Mouse (Mus musculus) left cerebral cortex, adult 2 months (tissue): ENCODE data around the gene Agbl3. TPM values are rescaled to one million over a fixed set of nuclear protein-coding genes. Genes with fewer than 3 reads are reported as not detected.
A peak's percentile ranks its signal among the peaks of the same experiment; 100 is the strongest.

Source experiments
- DNase-seq, 2 experiments: peaks; one replicate each; pipeline ENCODE4 v3.0.0; 2021 to 2022; ENCODE audit warnings: low spot score in 2 of 2, mixed read lengths in 1 of 2; ENCODE audit errors: extremely low spot score in 1 of 2
- H3K27ac ChIP-seq: fragments of 200-600 bp; 2 replicates; pipeline ENCODE4 v1.8.1; 2022
- H3K4me3 ChIP-seq: fragments of 200-600 bp; 2 replicates; pipeline ENCODE4 v1.8.1; 2022
- CTCF ChIP-seq: fragments of 200-600 bp; IDR thresholded peaks from 2 replicates; pipeline ENCODE4 v1.8.1; 2022; ENCODE audit warnings: antibody characterized with exemption, mild to moderate bottlenecking, moderate library complexity
- intact Hi-C: fragments of 180-260 bp; cut with DNase I; formaldehyde crosslinking; loops from one replicate; pipeline ENCODE4 v1.15.1; 2025
- long read RNA-seq, 2 experiments: library from polyadenylated mRNA; stranded (forward); transcript quantifications; one replicate each; pipeline ENCODE4 v2.0.0; 2021; ENCODE audit warnings: borderline mapping rate in 2 of 2
- total RNA-seq, 2 experiments: library from RNA; stranded (reverse); gene quantifications; 2 replicates each; pipeline ENCODE4 v1.2.3; 2021

Agbl3 gene
- 10 to 100 TPM; 13.8 to 14.3 TPM for total RNA-seq
- long read RNA-seq, experiment 1, partial matches to known transcripts: 2 of 6 reads
- long read RNA-seq, experiment 1, other reads (novel, unspliced or antisense): 0 of 6 reads
- long read RNA-seq, experiment 2, transcript Agbl3-203 (4 exons, 805 nt): major isoform, 11 of 14 reads
- long read RNA-seq, experiment 2, partial matches to known transcripts: 0 of 14 reads
- long read RNA-seq, experiment 2, other reads (novel, unspliced or antisense): 2 of 14 reads

GRCm38 (mm10) chr6:34780231-34780942, at the start of gene Agbl3:
Gene Agbl3, plus strand, starts transcription at chr6:34780432.
- DNase-seq: peak; percentile 91 to 94
- intact Hi-C loops: loop anchor here (1.0 to 2.0 kb wide), 2 partner anchors 52 to 98 kb away; partner anchors contain the start of gene Cyren
- Histone ChIP-seq H3K27ac (peak within 1 kb of the TSS; percentile 98), H3K4me3 (peak within 1 kb of the TSS; percentile 74)
- no peak; the same call in 1 of the 2 replicates for TF ChIP-seq CTCF

GRCm38 (mm10) chr6:34731007-34731406, 49.2 kb upstream of the Agbl3 start:
- Histone ChIP-seq H3K27ac (no peak overlapping the region), H3K4me3 (no peak overlapping the region)
- intact Hi-C loops: no loop called here
- no peak for TF ChIP-seq CTCF
- DNase-seq: no peak

GRCm38 (mm10) chr6:34731529-34731928, 48.7 kb upstream of the Agbl3 start:
- no peak overlapping the region for H3K27ac ChIP-seq
- no peak overlapping the region for H3K4me3 ChIP-seq
- no peak for TF ChIP-seq CTCF
- intact Hi-C loops: no loop called here
- no peak for DNase-seq

GRCm38 (mm10) chr6:34734940-34735695, 45.1 kb upstream of the Agbl3 start:
- intact Hi-C loops: no loop called here
- no peak for DNase-seq
- Histone ChIP-seq H3K4me3 (no peak overlapping the region), H3K27ac (no peak overlapping the region)
- TF ChIP-seq CTCF: no peak

- H3K27ac ChIP-seq: no peak overlapping the region
- intact Hi-C loops: no loop called here
- TF ChIP-seq CTCF: no peak
- no peak for DNase-seq
- H3K4me3 ChIP-seq: no peak overlapping the region
These were observed 43.3 kb upstream of the Agbl3 start for GRCm38 (mm10) chr6:34736934-34737333.

GRCm38 (mm10) chr6:34743946-34744345, 36.3 kb upstream of the Agbl3 start:
- DNase-seq: no peak
- no peak for TF ChIP-seq CTCF
- Histone ChIP-seq H3K27ac (no peak overlapping the region), H3K4me3 (no peak overlapping the region)
- intact Hi-C loops: no loop called here

GRCm38 (mm10) chr6:34747846-34748245, 32.4 kb upstream of the Agbl3 start:
- intact Hi-C loops: no loop called here
- H3K27ac ChIP-seq: no peak overlapping the region
- H3K4me3 ChIP-seq: no peak overlapping the region
- no peak for DNase-seq
- no peak for TF ChIP-seq CTCF

- TF ChIP-seq CTCF: no peak
- Histone ChIP-seq H3K27ac (no peak overlapping the region), H3K4me3 (no peak overlapping the region)
- intact Hi-C loops: no loop called here
- DNase-seq: no peak
These were observed 31.7 kb upstream of the Agbl3 start for GRCm38 (mm10) chr6:34748566-34748965.

GRCm38 (mm10) chr6:34749526-34749925, 30.7 kb upstream of the Agbl3 start:
- Histone ChIP-seq H3K4me3 (no peak overlapping the region), H3K27ac (no peak overlapping the region)
- DNase-seq: no peak
- no peak for TF ChIP-seq CTCF
- intact Hi-C loops: no loop called here

- no peak for DNase-seq
- TF ChIP-seq CTCF: no peak
- Histone ChIP-seq H3K4me3 (no peak overlapping the region), H3K27ac (no peak overlapping the region)
- intact Hi-C loops: loop anchor here (10.0 kb wide), 1 partner anchor 376 kb away; no protein-coding TSS in a partner anchor
These were observed 29.6 kb upstream of the Agbl3 start for GRCm38 (mm10) chr6:34750487-34751120.

- DNase-seq: no peak
- intact Hi-C loops: loop anchor here (10.0 kb wide), 1 partner anchor 377 kb away; no protein-coding TSS in a partner anchor
- H3K4me3 ChIP-seq: no peak overlapping the region
- H3K27ac ChIP-seq: no peak overlapping the region
- TF ChIP-seq CTCF: no peak
These were observed 28.6 kb upstream of the Agbl3 start for GRCm38 (mm10) chr6:34751625-34752024.
